Mouse (Mus musculus): ENCODE data around the gene Gltp. TPM values are rescaled to one million over a fixed set of nuclear protein-coding genes. Genes with fewer than 3 reads are reported as not detected.

The Gltp gene
- total and polyA plus RNA-seq, 3 experiments, result 14.2 to 37.8 (median 17.0) TPM

GRCm38 (mm10) chr5:114719928-114720270 is 29.1 kb upstream of the Gltp start:
- 95% methylated on average over 6 of the region's 6 CpGs for WGBS

DNA sequence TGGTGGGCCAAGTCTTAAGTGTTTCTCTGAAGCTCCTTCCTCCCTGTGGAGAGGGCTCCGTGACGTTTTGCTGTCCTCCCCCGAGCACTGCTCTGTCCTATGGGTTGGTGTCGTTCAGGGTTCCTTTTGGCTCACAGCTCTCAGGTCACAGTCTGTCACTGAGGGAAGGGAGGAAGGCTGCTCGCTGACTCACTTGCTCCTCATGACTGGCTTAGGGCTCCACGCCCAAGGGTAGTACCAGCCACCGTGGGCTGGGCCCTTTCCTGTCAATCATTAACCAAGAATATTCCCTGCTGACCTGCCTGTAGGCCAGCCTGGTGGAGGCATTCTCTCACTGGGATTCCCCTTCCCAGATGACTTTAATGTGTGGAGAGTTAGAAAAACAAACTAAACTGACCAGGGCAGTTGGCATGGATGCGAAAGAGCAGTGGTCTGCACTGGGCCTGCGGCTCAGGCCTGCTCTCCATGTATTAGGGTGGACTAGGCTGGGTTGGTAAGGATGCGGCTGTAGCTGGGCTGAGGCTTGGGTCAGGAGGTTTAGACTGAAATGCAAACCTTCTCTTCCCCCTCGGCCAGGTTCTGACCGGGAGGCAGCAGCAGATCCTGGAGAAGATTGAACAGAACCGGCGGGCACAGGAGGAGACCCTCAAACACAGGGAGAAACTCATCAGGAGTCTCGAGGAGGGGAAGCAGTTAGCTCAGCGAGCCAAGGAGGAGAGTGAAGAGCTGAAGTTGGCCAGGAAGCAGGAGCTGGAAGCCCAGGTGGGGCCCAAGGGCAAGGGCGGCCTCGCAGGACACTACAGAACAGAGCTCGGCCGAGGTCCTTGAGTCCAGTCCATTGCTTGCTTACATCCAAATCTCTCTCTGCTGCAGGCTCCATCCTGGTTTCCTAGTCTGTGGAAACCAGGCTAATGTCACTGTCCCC is 28.5 kb upstream of the Gltp start:
- DNase-seq, result no peak
- Histone ChIP-seq H3K4me1 (ENCODE audit: control insufficient read depth, insufficient read depth, low read length) (no peaks in the 10 kb centered on the region; the same call in 1 of the 2 replicates), H3K27me3 (ENCODE audit: control insufficient read depth, insufficient read depth, low read length) (no peaks in the 10 kb centered on the region), H3K79me2 (replicated peaks; ENCODE audit: control insufficient read depth, insufficient read depth, low read length) (no peaks in the 10 kb centered on the region), H3K4me3 (no peak overlapping the region), H3K27ac (no peak overlapping the region), H3K9ac (ENCODE audit: low read depth, low read length) (no peak overlapping the region), H3K36me3 (ENCODE audit: control insufficient read depth, insufficient read depth, low read length) (no peaks in the 10 kb centered on the region)
- 85% methylated on average over 20 of the region's 20 CpGs for WGBS
- TF ChIP-seq EP300 (IDR thresholded peaks at IDR 0.05; ENCODE audit: insufficient read depth, low read depth, low read length) (no peak), CTCF (IDR thresholded peaks at IDR 0.05) (no peak), POLR2A (IDR thresholded peaks at IDR 0.05; ENCODE audit: insufficient read depth, low read depth, low read length) (no peak)
- intact Hi-C loops (cut with DNase I), result no loop called here

More at GRCm38 (mm10) chr5:114719928-114720270, 29.1 kb upstream of the Gltp start:
- H3K79me2 ChIP-seq (replicated peaks; ENCODE audit: control insufficient read depth, insufficient read depth, low read length), result no peaks in the 10 kb centered on the region
- no peaks in the 10 kb centered on the region for H3K36me3 ChIP-seq (ENCODE audit: control insufficient read depth, insufficient read depth, low read length)
- H3K27me3 ChIP-seq (ENCODE audit: control insufficient read depth, insufficient read depth, low read length), result no peaks in the 10 kb centered on the region
- TF ChIP-seq EP300 (IDR thresholded peaks at IDR 0.05; ENCODE audit: insufficient read depth, low read depth, low read length) (no peak), POLR2A (IDR thresholded peaks at IDR 0.05; ENCODE audit: insufficient read depth, low read depth, low read length) (no peak), CTCF (IDR thresholded peaks at IDR 0.05) (no peak)
- no peak overlapping the region for H3K4me3 ChIP-seq
- intact Hi-C loops (cut with DNase I), result no loop called here
- DNase-seq, result no peak
- H3K27ac ChIP-seq, result no peak overlapping the region
- H3K4me1 ChIP-seq (ENCODE audit: control insufficient read depth, insufficient read depth, low read length), result no peaks in the 10 kb centered on the region; the same call in 1 of the 2 replicates
- no peak overlapping the region for H3K9ac ChIP-seq (ENCODE audit: low read depth, low read length)

- intact Hi-C loops (cut with DNase I), result no loop called here
- H3K4me3 ChIP-seq, result no peak overlapping the region
- 88% methylated on average over 13 of the region's 13 CpGs for WGBS
- no peak for DNase-seq
- no peaks in the 10 kb centered on the region for H3K79me2 ChIP-seq (replicated peaks; ENCODE audit: control insufficient read depth, insufficient read depth, low read length)
- no peaks in the 10 kb centered on the region for H3K36me3 ChIP-seq (ENCODE audit: control insufficient read depth, insufficient read depth, low read length)
- no peaks in the 10 kb centered on the region for H3K27me3 ChIP-seq (ENCODE audit: control insufficient read depth, insufficient read depth, low read length)
- no peaks in the 10 kb centered on the region; the same call in 1 of the 2 replicates for H3K4me1 ChIP-seq (ENCODE audit: control insufficient read depth, insufficient read depth, low read length)
- TF ChIP-seq POLR2A (IDR thresholded peaks at IDR 0.05; ENCODE audit: insufficient read depth, low read depth, low read length) (no peak), CTCF (IDR thresholded peaks at IDR 0.05) (no peak), EP300 (IDR thresholded peaks at IDR 0.05; ENCODE audit: insufficient read depth, low read depth, low read length) (no peak)
- H3K9ac ChIP-seq (ENCODE audit: low read depth, low read length), result no peak overlapping the region
- H3K27ac ChIP-seq, result no peak overlapping the region
Observed at GRCm38 (mm10) chr5:114718483-114718882, 27.7 kb upstream of the Gltp start.

GRCm38 (mm10) chr5:114717937-114718336 is 27.2 kb upstream of the Gltp start:
- Histone ChIP-seq H3K36me3 (ENCODE audit: control insufficient read depth, insufficient read depth, low read length) (no peaks in the 10 kb centered on the region), H3K79me2 (replicated peaks; ENCODE audit: control insufficient read depth, insufficient read depth, low read length) (no peaks in the 10 kb centered on the region), H3K4me3 (no peak overlapping the region), H3K27ac (no peak overlapping the region), H3K27me3 (ENCODE audit: control insufficient read depth, insufficient read depth, low read length) (no peaks in the 10 kb centered on the region), H3K9ac (ENCODE audit: low read depth, low read length) (no peak overlapping the region), H3K4me1 (ENCODE audit: control insufficient read depth, insufficient read depth, low read length) (no peaks in the 10 kb centered on the region; the same call in 1 of the 2 replicates)
- intact Hi-C loops (cut with DNase I), result no loop called here
- no peak for DNase-seq
- no peak for TF ChIP-seq EP300 (IDR thresholded peaks at IDR 0.05; ENCODE audit: insufficient read depth, low read depth, low read length)
- TF ChIP-seq CTCF (IDR thresholded peaks at IDR 0.05), result no peak
- no peak for TF ChIP-seq POLR2A (IDR thresholded peaks at IDR 0.05; ENCODE audit: insufficient read depth, low read depth, low read length)
- 93% methylated on average over 8 of the region's 8 CpGs for WGBS

DNA sequence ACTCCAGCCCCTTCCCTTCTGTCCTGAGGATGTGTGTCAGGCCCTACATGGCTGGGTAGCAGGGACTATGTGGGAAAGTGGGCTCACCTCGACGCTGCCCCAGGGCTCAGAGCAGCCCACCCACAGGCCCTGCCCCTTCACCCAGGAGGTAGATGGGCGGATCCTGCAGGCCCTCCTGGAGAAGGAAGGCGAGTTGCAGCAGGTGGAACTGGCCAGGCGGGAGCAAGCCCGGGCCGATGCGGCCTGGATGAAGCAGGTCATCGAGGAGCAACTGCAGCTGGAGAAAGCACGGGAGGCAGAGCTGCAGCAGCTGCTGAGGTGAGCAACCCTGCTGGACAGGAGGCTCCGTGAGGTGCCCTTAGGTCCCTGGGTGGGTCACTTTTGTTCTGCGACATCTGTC is 26.5 kb upstream of the Gltp start:
- no peak overlapping the region for H3K4me3 ChIP-seq

DNA sequence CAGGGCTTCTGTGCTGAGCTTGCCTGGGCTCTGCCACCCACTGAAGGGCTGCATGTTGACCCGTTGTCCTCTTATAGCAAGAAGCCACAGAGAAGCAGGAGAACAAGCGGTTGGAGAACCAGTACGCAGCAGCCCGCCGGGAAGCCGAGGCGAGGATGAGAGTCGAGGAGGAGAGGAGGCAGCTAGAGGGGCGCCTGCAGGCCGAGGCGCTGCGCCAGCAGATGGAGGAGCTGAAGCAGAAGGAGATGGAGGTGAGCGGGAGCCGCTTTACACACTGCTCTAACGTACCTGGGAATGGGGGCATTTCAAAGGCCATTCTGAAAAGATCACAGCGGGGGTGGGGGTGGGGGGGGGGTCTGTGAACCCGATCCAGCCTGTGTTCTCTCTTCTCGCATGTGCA is 23.8 kb upstream of the Gltp start:
- no peaks in the 10 kb centered on the region for H3K27me3 ChIP-seq (ENCODE audit: control insufficient read depth, insufficient read depth, low read length)
- TF ChIP-seq CTCF (IDR thresholded peaks at IDR 0.05) (no peak), EP300 (IDR thresholded peaks at IDR 0.05; ENCODE audit: insufficient read depth, low read depth, low read length) (no peak), POLR2A (IDR thresholded peaks at IDR 0.05; ENCODE audit: insufficient read depth, low read depth, low read length) (no peak)
- intact Hi-C loops (cut with DNase I), result loop anchor here (5.0 kb wide), 1 partner anchor 43 kb away; no protein-coding TSS in a partner anchor
- H3K9ac ChIP-seq (ENCODE audit: low read depth, low read length), result no peak overlapping the region
- H3K27ac ChIP-seq, result no peak overlapping the region
- H3K36me3 ChIP-seq (ENCODE audit: control insufficient read depth, insufficient read depth, low read length), result no peaks in the 10 kb centered on the region
- WGBS, result 95% methylated on average over 18 of the region's 18 CpGs
- no peaks in the 10 kb centered on the region for H3K79me2 ChIP-seq (replicated peaks; ENCODE audit: control insufficient read depth, insufficient read depth, low read length)
- DNase-seq, result no peak
- no peak overlapping the region for H3K4me3 ChIP-seq
- H3K4me1 ChIP-seq (ENCODE audit: control insufficient read depth, insufficient read depth, low read length), result no peaks in the 10 kb centered on the region

More for the DNA sequence above, 26.5 kb upstream of the Gltp start:
- Histone ChIP-seq H3K36me3 (ENCODE audit: control insufficient read depth, insufficient read depth, low read length) (no peaks in the 10 kb centered on the region), H3K27ac (no peak overlapping the region), H3K27me3 (ENCODE audit: control insufficient read depth, insufficient read depth, low read length) (no peaks in the 10 kb centered on the region), H3K9ac (ENCODE audit: low read depth, low read length) (no peak overlapping the region), H3K79me2 (replicated peaks; ENCODE audit: control insufficient read depth, insufficient read depth, low read length) (no peaks in the 10 kb centered on the region), H3K4me1 (ENCODE audit: control insufficient read depth, insufficient read depth, low read length) (no peaks in the 10 kb centered on the region)
- 90% methylated on average over 12 of the region's 12 CpGs for WGBS
- no peak for TF ChIP-seq EP300 (IDR thresholded peaks at IDR 0.05; ENCODE audit: insufficient read depth, low read depth, low read length)
- TF ChIP-seq POLR2A (IDR thresholded peaks at IDR 0.05; ENCODE audit: insufficient read depth, low read depth, low read length), result no peak
- no peak for TF ChIP-seq CTCF (IDR thresholded peaks at IDR 0.05)
- no peak for DNase-seq
- intact Hi-C loops (cut with DNase I), result no loop called here

All from heart, adult 2 months (tissue).